Mouse (Mus musculus) limb, embryonic 12.5 days (tissue): Measurements from ENCODE around the gene Npl. TPM values are rescaled to one million over a fixed set of nuclear protein-coding genes. Genes with fewer than 3 reads are reported as not detected.
A peak's percentile ranks its signal among the peaks of the same experiment; 100 is the strongest.

Experiments used
- ATAC-seq: fragments of 200-750 bp; cut with Nextera tagmentation; 2 replicates; pipeline ENCODE4 v1.8.0; 2017; ENCODE audit warnings: low read depth, moderate TSS enrichment; ENCODE audit not compliant: insufficient number of reproducible peaks, insufficient read depth, low FRiP score, low TSS enrichment
- H3K27ac ChIP-seq: fragments of 300-500 bp; sonication (generic); 2 replicates; pipeline ENCODE4 v1.5.1; 2016; ENCODE audit warnings: mild to moderate bottlenecking, moderate library complexity
- H3K27me3 ChIP-seq: fragments of 300-500 bp; sonication (generic); 2 replicates; pipeline ENCODE4 v1.6.1; 2016; ENCODE audit warnings: mild to moderate bottlenecking, moderate library complexity
- H3K36me3 ChIP-seq: fragments of 300-500 bp; sonication (generic); 2 replicates; pipeline ENCODE4 v1.6.1; 2016; ENCODE audit warnings: mild to moderate bottlenecking, moderate library complexity
- H3K4me1 ChIP-seq: fragments of 300-500 bp; sonication (generic); replicated peaks from 2 replicates; pipeline ENCODE4 v1.6.1; 2016
- H3K4me2 ChIP-seq: fragments of 300-500 bp; sonication (generic); 2 replicates; pipeline ENCODE4 v1.6.1; 2016; ENCODE audit warnings: mild to moderate bottlenecking, moderate library complexity
- H3K4me3 ChIP-seq: fragments of 300-500 bp; sonication (generic); replicated peaks from 2 replicates; pipeline ENCODE4 v1.5.1; 2016; ENCODE audit warnings: mild to moderate bottlenecking
- H3K9ac ChIP-seq: fragments of 300-500 bp; sonication (generic); replicated peaks from 2 replicates; pipeline ENCODE4 v1.6.1; 2016; ENCODE audit warnings: mild to moderate bottlenecking, moderate library complexity
- H3K9me3 ChIP-seq: fragments of 300-500 bp; sonication (generic); 2 replicates; pipeline ENCODE4 v1.6.1; 2016; ENCODE audit warnings: mild to moderate bottlenecking, moderate library complexity
- WGBS: fragments of 180-500 bp; shearing (Covaris S2); methylation state at CpG from one replicate; pipeline ENCODE4 v1.1.7; 2016; 5-methylcytosine and 5-hydroxymethylcytosine counted together
- polyA plus RNA-seq: library from polyadenylated mRNA; unstranded; fragments of >200 nt; fragmentation: Nextera tagmentation; extraction: Ambion mirVana; gene quantifications from 2 replicates; pipeline ENCODE4 v1.2.1, GENCODE M21; 2016

Gene Npl
- 5.3 and 6.1 TPM in 2 replicates for polyA plus RNA-seq

DNA sequence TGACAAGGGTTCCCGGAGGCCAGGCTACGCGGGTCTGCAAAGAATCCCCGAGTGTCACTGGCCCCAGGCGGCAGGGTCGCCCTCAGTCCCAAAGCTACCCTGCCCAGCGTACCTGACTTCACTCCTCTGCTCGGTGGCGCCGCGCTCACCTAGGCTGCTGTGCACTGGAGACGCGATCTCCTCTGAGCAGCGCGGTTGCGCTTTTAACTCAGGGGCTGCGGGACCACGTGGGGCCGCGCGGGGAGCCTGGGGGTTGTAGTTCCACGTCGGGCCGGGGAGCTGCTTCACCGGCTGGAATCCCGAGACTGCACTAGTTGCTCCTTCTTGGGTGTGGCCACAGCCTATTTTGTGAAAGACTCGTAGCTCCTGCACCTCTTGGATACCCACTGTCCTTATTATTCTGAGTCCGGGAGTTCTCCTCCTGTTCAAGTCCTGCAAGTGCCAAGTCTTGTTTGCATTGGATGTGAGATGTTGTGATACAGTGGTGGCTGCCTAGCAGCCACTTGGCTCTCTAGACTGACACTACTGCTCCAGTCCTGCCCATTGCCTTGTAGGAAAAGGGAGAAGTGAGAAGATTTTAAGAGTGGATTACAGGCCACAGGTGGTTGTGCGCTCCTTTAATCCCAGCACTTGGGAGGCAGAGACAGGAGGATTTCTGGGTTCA, at the start of gene Npl:
Gene Npl (minus strand): TSS at position 510 of the 664 bp plus-strand sequence.
- 5% methylated on average over 29 of the region's 29 CpGs for WGBS
- Histone ChIP-seq H3K27me3 (peaks cover 26% of the 10 kb centered on the region), H3K9ac (peak within 1 kb of the TSS; percentile 63; the same call in 1 of the 2 replicates), H3K4me1 (no peaks in the 10 kb centered on the region), H3K9me3 (no peaks in the 10 kb centered on the region), H3K4me3 (peak within 1 kb of the TSS; percentile 56), H3K4me2 (peak within 1 kb of the TSS; percentile 73), H3K27ac (no peak within 1 kb of the TSS), H3K36me3 (no peaks in the 10 kb centered on the region)
- ATAC-seq, result peak; percentile 89

GRCm38 (mm10) chr1:153599302-153600045, 49.6 kb upstream of the Npl start:
- WGBS, result 56% methylated on average over 9 of the region's 9 CpGs

GRCm38 (mm10) chr1:153598773-153599172, 48.9 kb upstream of the Npl start:
- 32% methylated on average over 2 of the region's 2 CpGs for WGBS
- Histone ChIP-seq H3K36me3 (no peaks in the 10 kb centered on the region), H3K27ac (no peak overlapping the region), H3K9ac (no peak overlapping the region), H3K4me3 (no peak overlapping the region), H3K9me3 (no peaks in the 10 kb centered on the region), H3K4me1 (no peaks in the 10 kb centered on the region), H3K27me3 (no peaks in the 10 kb centered on the region), H3K4me2 (no peak overlapping the region)
- no peak for ATAC-seq

More at GRCm38 (mm10) chr1:153599302-153600045, 49.6 kb upstream of the Npl start:
- Histone ChIP-seq H3K27me3 (no peaks in the 10 kb centered on the region), H3K9me3 (no peaks in the 10 kb centered on the region), H3K4me1 (no peaks in the 10 kb centered on the region), H3K9ac (no peak overlapping the region), H3K27ac (no peak overlapping the region), H3K36me3 (no peaks in the 10 kb centered on the region), H3K4me3 (no peak overlapping the region), H3K4me2 (no peak overlapping the region)
- ATAC-seq, result no peak

- Histone ChIP-seq H3K4me1 (no peaks in the 10 kb centered on the region), H3K9ac (no peak overlapping the region), H3K27me3 (no peaks in the 10 kb centered on the region), H3K4me3 (no peak overlapping the region), H3K4me2 (no peak overlapping the region), H3K9me3 (no peaks in the 10 kb centered on the region), H3K36me3 (no peaks in the 10 kb centered on the region), H3K27ac (no peak overlapping the region)
- 88% methylated on average over 2 of the region's 2 CpGs for WGBS
- ATAC-seq, result no peak
These were observed 43.8 kb upstream of the Npl start for GRCm38 (mm10) chr1:153593678-153594077.

DNA sequence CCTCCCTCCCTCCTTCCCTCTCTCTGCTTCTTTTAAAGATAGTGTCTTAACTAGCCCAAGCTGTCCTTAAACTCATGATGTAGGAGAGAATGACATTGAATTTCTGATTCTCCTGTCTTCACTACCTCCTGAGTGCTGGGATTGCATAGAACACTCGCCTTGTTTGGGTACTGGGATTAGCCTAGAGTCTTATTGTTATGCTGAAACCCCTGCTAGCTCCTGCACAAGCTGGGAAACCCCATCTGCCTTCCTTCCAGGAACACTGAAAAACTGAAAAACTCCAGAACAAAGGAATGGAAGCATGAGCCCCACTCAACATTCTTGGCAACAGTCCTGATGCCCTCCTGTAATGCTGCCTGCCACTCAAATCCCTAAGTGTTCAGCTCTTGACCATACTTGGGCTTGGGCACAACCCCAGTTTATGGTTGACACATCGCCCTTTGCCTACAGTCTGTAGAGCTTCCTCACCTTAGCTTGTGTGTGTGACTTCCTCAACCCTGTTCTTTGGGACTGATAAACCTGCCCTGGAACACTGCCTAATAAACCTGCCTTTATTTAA, 40.4 kb upstream of the Npl start:
- no peaks in the 10 kb centered on the region for H3K4me1 ChIP-seq
- no peaks in the 10 kb centered on the region for H3K27me3 ChIP-seq
- WGBS, result 60% methylated on average over 2 of the region's 2 CpGs
- H3K4me2 ChIP-seq, result no peak overlapping the region
- no peak overlapping the region for H3K9ac ChIP-seq
- H3K27ac ChIP-seq, result no peak overlapping the region
- H3K9me3 ChIP-seq, result no peaks in the 10 kb centered on the region
- no peaks in the 10 kb centered on the region for H3K36me3 ChIP-seq
- no peak for ATAC-seq
- H3K4me3 ChIP-seq, result no peak overlapping the region

GRCm38 (mm10) chr1:153587956-153588355, 38.1 kb upstream of the Npl start:
- Histone ChIP-seq H3K4me2 (no peak overlapping the region), H3K27me3 (no peaks in the 10 kb centered on the region), H3K36me3 (no peaks in the 10 kb centered on the region), H3K9me3 (no peaks in the 10 kb centered on the region), H3K27ac (no peak overlapping the region), H3K9ac (no peak overlapping the region), H3K4me3 (no peak overlapping the region), H3K4me1 (no peaks in the 10 kb centered on the region)
- no peak for ATAC-seq
- WGBS, result 84% methylated on average over 5 of the region's 5 CpGs

DNA sequence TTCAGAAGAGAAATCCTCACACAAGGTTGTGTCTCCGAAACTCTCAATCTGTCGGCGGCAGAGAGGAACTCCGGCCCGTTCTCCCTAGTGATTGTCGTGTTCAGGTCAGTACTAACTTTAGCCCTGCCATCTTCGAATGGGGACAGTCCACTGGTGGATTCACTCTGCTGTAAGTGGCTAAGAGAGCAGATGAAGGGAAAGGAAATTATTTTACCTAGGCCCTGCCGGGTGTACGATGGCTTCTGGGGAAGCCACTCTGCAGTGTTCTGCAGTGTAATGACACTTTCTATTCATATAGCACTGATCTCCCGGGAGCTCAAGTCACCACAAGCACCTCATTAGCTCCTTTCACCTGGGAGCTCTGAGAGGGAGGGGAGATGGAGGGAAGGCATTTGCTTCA, 37.0 kb upstream of the Npl start:
- H3K4me2 ChIP-seq, result no peak overlapping the region
- no peak overlapping the region for H3K4me3 ChIP-seq
- no peaks in the 10 kb centered on the region for H3K36me3 ChIP-seq
- no peaks in the 10 kb centered on the region for H3K27me3 ChIP-seq
- no peak overlapping the region for H3K9ac ChIP-seq
- H3K27ac ChIP-seq, result no peak overlapping the region
- no peaks in the 10 kb centered on the region for H3K9me3 ChIP-seq
- no peak for ATAC-seq
- no peaks in the 10 kb centered on the region for H3K4me1 ChIP-seq
- 82% methylated on average over 10 of the region's 10 CpGs for WGBS

DNA sequence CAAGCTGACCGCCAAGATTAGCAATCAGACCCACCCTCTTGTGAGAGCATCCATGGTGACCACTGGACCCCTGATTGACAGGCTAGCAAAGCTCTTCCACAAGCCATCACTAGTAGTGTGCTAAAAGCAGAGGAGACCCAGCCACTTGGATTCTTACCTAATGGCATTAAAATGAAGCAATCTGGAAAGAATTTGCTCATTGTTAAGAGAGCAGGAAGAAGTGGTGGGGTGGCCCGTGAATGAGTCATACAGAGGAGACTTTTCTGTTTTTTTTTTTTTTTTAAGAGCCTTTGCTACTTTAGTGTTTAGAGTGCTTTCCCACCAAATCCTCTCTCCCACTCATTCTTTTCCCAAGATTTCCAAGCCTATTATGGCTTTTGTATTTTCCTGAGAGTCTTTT, 35.9 kb upstream of the Npl start:
- no peaks in the 10 kb centered on the region for H3K4me1 ChIP-seq
- no peaks in the 10 kb centered on the region for H3K36me3 ChIP-seq
- H3K4me3 ChIP-seq, result no peak overlapping the region
- H3K9ac ChIP-seq, result no peak overlapping the region
- H3K9me3 ChIP-seq, result no peaks in the 10 kb centered on the region
- H3K4me2 ChIP-seq, result no peak overlapping the region
- H3K27ac ChIP-seq, result no peak overlapping the region
- ATAC-seq, result no peak
- H3K27me3 ChIP-seq, result no peaks in the 10 kb centered on the region
- 65% methylated on average over 2 of the region's 2 CpGs for WGBS

GRCm38 (mm10) chr1:153583189-153583588, 33.3 kb upstream of the Npl start:
- no peak for ATAC-seq
- H3K9me3 ChIP-seq, result no peaks in the 10 kb centered on the region
- H3K36me3 ChIP-seq, result no peaks in the 10 kb centered on the region
- H3K4me2 ChIP-seq, result no peak overlapping the region
- no peaks in the 10 kb centered on the region for H3K4me1 ChIP-seq
- no peak overlapping the region for H3K9ac ChIP-seq
- no peak overlapping the region for H3K27ac ChIP-seq
- no peak overlapping the region for H3K4me3 ChIP-seq
- 80% methylated on average over 4 of the region's 4 CpGs for WGBS
- H3K27me3 ChIP-seq, result no peaks in the 10 kb centered on the region

DNA sequence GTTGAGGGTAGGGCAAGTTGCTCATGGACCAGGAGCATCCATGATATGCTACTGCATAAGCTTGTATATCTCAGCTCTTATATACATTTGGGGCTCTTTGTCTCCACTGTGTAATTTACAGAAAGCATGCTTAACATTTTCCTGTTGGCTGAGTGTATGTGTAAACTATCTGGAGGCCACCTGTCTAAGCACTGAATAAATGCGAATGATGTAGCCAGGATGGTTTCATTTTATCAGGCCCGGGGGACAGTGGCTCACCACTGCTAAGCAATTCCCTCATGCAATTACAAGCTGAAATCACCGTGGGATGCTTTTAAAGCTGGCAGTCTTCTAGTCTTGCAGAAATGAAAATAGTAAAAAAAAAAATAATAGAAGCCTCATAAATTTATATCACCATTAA, 24.9 kb upstream of the Npl start:
- WGBS, result 70% methylated on average over 3 of the region's 3 CpGs
- no peak for ATAC-seq
- no peak overlapping the region for H3K4me3 ChIP-seq

GRCm38 (mm10) chr1:153572271-153573043, 22.6 kb upstream of the Npl start:
- no peak overlapping the region for H3K27ac ChIP-seq
- no peaks in the 10 kb centered on the region for H3K27me3 ChIP-seq
- H3K9me3 ChIP-seq, result no peaks in the 10 kb centered on the region
- WGBS, result 71% methylated on average over 4 of the region's 4 CpGs
- no peak overlapping the region for H3K4me2 ChIP-seq
- H3K4me3 ChIP-seq, result no peak overlapping the region
- H3K9ac ChIP-seq, result no peak overlapping the region
- H3K4me1 ChIP-seq, result no peaks in the 10 kb centered on the region
- ATAC-seq, result no peak
- no peaks in the 10 kb centered on the region for H3K36me3 ChIP-seq

More for the DNA sequence above, 24.9 kb upstream of the Npl start:
- Histone ChIP-seq H3K36me3 (no peaks in the 10 kb centered on the region), H3K9ac (no peak overlapping the region), H3K27me3 (no peaks in the 10 kb centered on the region), H3K9me3 (no peaks in the 10 kb centered on the region), H3K4me2 (no peak overlapping the region), H3K27ac (no peak overlapping the region), H3K4me1 (no peaks in the 10 kb centered on the region)
